Mouse (Mus musculus): ENCODE measurements around the gene Vasp.

DNA sequence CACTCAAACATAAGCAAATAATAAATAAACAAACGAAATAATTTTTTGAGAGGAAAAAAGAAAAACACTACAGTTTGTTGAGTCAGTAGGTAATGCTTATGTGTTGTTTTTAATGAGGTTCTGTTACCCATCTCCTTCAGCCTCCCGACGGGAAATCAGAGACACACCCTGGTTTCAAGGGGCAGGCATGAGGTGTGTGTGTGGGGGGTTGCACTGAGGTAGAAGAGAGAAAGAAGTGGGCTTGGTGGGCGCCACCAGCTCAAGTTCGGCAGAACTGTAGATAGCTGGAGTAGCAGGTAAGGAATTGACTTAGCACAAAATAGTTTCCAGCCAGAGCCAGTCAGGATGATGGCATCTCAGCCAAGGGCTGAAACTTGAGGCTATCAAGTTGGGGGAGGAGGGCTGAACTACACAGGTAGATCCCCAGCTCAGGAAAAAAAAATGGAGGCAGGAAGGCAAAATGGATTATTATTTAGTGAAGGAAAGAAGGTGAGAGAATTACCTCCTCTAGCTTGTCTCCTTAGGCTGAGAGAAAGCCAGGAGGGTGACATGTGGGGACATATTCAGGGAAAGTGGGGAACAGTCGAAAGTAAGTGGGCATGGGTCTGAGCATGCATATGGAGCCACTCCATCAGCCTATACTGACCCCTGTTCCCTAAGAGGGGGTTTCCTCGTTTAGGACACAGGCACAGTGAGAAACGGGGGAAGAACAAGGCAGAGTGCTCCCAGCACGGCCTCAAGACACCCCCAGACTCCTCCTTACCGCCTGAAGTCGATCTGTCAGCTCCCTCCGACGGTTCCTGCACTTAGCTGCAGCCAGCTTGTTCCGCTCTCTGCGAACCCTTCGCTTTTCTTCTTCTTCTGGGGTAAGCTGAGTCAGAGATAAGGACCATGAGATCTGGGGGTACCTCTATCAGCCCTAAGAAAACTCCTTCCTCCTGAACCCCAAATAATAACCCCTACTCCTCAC lies 34.5 kb upstream of the Vasp start:
- TF ChIP-seq POLR2A (IDR thresholded peaks at IDR 0.05; ENCODE audit: low read depth, low read length) (no peak), CTCF (IDR thresholded peaks at IDR 0.05; ENCODE audit: extremely low read depth, insufficient read depth, insufficient read length, insufficient replicate concordance) (no peak)
